Mouse (Mus musculus): ENCODE measurements around the gene Eno1.
"Not testable (repeated sequence)": the region's sequence is repeated elsewhere in the genome, so short reads cannot be mapped to it uniquely, and the experiment has no call there.

Gene Eno1

GRCm38 (mm10) chr4:150281018-150281761 is 44.7 kb downstream of the Eno1 start, which contains the start of gene Rere:
Gene Rere (plus strand): TSS chr4:150281646.
- peak; percentile 97 to 98 for DNase-seq (ENCODE audit: low spot score in 2 of 2)

GRCm38 (mm10) chr4:150281891-150282630 is 45.5 kb downstream of the Eno1 start:
- DNase-seq (ENCODE audit: low spot score in 2 of 2) = peak; percentile 39 to 60

GRCm38 (mm10) chr4:150282631-150283334 is 46.3 kb downstream of the Eno1 start:
- DNase-seq (ENCODE audit: low spot score in 2 of 2) = no peak

GRCm38 (mm10) chr4:150283335-150283638 is 46.8 kb downstream of the Eno1 start:
- peak in 1 of 2 experiments; percentile 23 for DNase-seq (ENCODE audit: low spot score in 2 of 2)

- peak in 1 of 2 experiments; percentile 47 for DNase-seq (ENCODE audit: low spot score in 2 of 2)
Observed at GRCm38 (mm10) chr4:150283993-150284392, 47.5 kb downstream of the Eno1 start.

- DNase-seq (ENCODE audit: low spot score in 2 of 2) = peak in 1 of 2 experiments; percentile 4
Observed at GRCm38 (mm10) chr4:150286980-150287379, 50.5 kb downstream of the Eno1 start.

- not testable (repeated sequence) for DNase-seq (ENCODE audit: low spot score in 2 of 2)
Observed at GRCm38 (mm10) chr4:150287463-150287862, 50.9 kb downstream of the Eno1 start.

- DNase-seq (ENCODE audit: low spot score in 2 of 2) = no peak
Observed at GRCm38 (mm10) chr4:150291900-150292299, 55.4 kb downstream of the Eno1 start.

- DNase-seq (ENCODE audit: low spot score in 2 of 2) = no peak
Observed at GRCm38 (mm10) chr4:150294870-150295269, 58.3 kb downstream of the Eno1 start.

- no peak for DNase-seq (ENCODE audit: low spot score in 2 of 2)
Observed at GRCm38 (mm10) chr4:150295966-150296365, 59.4 kb downstream of the Eno1 start.
